Mouse (Mus musculus): ENCODE measurements around the gene Pms1. TPM values are rescaled to one million over a fixed set of nuclear protein-coding genes. Genes with fewer than 3 reads are reported as not detected.
A peak's percentile ranks its signal among the peaks of the same experiment; 100 is the strongest.
"Not testable (repeated sequence)": the region's sequence is repeated elsewhere in the genome, so short reads cannot be mapped to it uniquely, and the experiment has no call there.

Pms1 gene
- 17.0 and 21.6 TPM in 2 replicates for polyA plus RNA-seq (2014; fragmentation: Nextera tagmentation; extraction: Ambion mirVana)

DNA sequence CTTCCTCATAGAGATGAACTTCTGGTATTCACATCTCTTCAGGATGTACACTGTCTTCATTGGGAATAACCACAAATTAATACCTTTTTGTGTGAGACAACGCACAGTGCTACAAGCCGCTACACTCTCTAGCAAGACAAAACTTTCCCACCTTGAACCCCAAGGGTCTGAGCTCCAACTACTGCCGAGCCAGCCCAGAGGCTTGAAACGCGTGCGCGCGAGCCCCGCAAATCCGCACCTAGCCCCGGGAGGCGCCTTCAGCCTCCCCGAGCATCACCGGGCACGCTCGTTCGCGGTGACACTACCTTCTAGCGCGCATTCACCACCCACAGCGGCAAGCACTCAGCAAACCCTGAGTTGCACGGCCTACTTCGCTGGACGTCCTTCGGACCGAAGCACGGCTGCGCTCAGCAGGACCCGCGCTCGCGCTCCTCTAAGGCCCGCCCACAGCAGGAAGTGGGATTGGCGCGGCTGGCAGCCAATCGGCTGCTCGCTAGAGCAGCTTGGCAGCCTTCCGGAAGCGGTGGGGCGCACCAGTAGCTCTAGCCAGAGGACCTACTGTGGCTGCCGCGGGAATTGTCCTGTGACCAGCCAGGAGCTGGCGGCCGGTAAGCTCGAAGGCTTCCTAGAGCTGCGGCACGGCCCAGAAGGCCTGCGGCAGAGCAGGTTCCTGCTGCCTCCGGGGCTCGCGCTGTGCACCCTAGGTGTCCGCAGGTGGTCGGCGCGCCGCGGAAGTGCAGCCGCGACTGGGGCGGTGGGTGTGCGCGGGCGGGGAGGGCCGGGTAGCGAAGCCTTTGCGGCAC lies at the start of gene Pms1, which contains the start of the genes Ormdl1 and Gm28778:
TSS of gene Pms1 (minus strand) at position 438 of the 803 bp plus-strand sequence.
TSS of gene Ormdl1 (plus strand) at position 515 of the 803 bp plus-strand sequence.
TSS of gene Gm28778 (plus strand) at position 531 of the 803 bp plus-strand sequence.
- H3K9ac ChIP-seq: peak within 1 kb of the TSS; percentile 84
- peak within 1 kb of the TSS; percentile 90 for H3K27ac ChIP-seq (ENCODE audit: low read depth)
- H3K36me3 ChIP-seq (ENCODE audit: insufficient read depth): 0 out of 2 replicates have a peak, but pooled peaks cover 3% of the 10 kb centered on the region
- H3K4me3 ChIP-seq (ENCODE audit: low read depth, low read length): peak within 1 kb of the TSS; percentile 74
- H3K4me2 ChIP-seq: peak within 1 kb of the TSS; percentile 72
- H3K4me1 ChIP-seq (ENCODE audit: insufficient read depth): no peaks in the 10 kb centered on the region
- no peaks in the 10 kb centered on the region for H3K27me3 ChIP-seq (ENCODE audit: insufficient read depth, low read length)
- DNase-seq (peak; percentile 98), ATAC-seq (ENCODE audit: insufficient read depth) (peak; percentile 100)
- WGBS: under 1% methylated on average over 66 of the region's 66 CpGs
- no peaks in the 10 kb centered on the region for H3K9me3 ChIP-seq (ENCODE audit: low read depth, low read length)
- no peak; the same call in 1 of the 2 replicates for TF ChIP-seq CTCF (IDR thresholded peaks at IDR 0.05; ENCODE audit: low read depth)

DNA sequence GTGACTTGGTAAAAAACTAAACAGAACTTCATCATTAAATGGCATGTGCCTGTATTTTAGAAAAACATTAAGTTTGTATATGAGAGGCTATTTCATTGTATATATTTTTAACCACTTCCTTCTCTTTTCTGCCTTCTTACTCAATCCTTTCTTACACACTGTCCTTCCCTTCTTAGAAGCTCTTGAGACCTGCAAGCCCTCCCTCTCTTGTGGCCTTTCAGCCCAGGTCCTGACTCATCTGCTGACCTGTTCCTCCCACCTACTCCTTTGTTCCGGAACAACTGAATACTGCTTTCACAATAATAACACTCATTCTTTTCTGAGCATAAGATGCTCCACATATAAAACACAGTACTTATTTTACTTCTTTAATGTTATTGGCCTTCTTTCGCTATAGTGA lies 44.3 kb upstream of the Pms1 start:
- Histone ChIP-seq H3K9me3 (ENCODE audit: low read depth, low read length) (no peaks in the 10 kb centered on the region; the same call in 1 of the 2 replicates), H3K36me3 (ENCODE audit: insufficient read depth) (peaks cover 34% of the 10 kb centered on the region), H3K27me3 (ENCODE audit: insufficient read depth, low read length) (no peaks in the 10 kb centered on the region), H3K4me3 (ENCODE audit: low read depth, low read length) (no peak overlapping the region), H3K27ac (ENCODE audit: low read depth) (no peak overlapping the region), H3K4me2 (no peak overlapping the region), H3K4me1 (ENCODE audit: insufficient read depth) (no peaks in the 10 kb centered on the region), H3K9ac (no peak overlapping the region)
- no peak for DNase-seq
- WGBS: 99% methylated on average over 2 of the region's 2 CpGs
- no peak for TF ChIP-seq CTCF (IDR thresholded peaks at IDR 0.05; ENCODE audit: low read depth)
- ATAC-seq (ENCODE audit: insufficient read depth): no peak

DNA sequence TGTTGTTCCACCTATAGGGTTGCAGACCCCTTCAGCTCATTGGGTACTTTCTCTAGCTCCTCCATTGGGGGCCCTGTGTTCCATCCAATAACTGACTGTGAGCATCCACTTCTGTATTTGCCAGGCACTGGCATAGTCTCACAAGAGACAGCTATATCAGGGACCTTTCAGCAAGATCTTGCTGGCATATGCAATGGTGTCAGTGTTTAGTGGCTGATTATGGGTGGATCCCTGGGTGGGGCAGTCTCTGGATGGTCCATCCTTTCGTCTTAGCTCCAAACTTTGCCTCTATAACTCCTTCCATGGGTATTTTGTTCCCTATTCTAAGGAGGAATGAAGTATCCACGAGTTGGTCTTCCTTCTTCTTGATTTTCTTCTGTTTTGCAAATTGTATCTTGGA lies 40.6 kb upstream of the Pms1 start:
- ATAC-seq (ENCODE audit: insufficient read depth); H3K9me3 ChIP-seq (ENCODE audit: low read depth, low read length); H3K4me2 ChIP-seq; H3K4me1 ChIP-seq (ENCODE audit: insufficient read depth); H3K4me3 ChIP-seq (ENCODE audit: low read depth, low read length); H3K27me3 ChIP-seq (ENCODE audit: insufficient read depth, low read length); H3K9ac ChIP-seq; DNase-seq; H3K27ac ChIP-seq (ENCODE audit: low read depth): not testable (repeated sequence)
- 64% methylated on average over 2 of the region's 2 CpGs for WGBS
- H3K36me3 ChIP-seq (ENCODE audit: insufficient read depth): peaks cover 11% of the 10 kb centered on the region

DNA sequence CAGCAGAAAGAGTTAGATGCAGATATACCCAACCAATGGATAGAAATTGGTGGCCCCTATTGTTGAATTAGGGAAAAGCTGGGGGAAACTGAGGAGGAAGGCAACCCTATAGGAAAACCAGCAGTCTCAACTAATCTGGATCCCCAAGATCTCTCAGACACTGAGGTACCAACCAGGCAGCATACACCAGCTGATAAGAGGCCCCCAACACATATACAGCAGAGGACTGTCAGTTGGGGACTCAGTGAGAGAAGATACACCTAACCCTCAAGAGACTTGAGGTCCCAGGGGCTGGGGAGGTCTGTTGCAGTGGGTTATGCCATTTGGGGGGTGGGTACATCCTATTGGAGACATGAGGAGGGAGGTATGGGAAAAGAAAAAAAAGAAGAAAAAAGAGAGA lies 38.6 kb upstream of the Pms1 start:
- DNase-seq (no peak), ATAC-seq (ENCODE audit: insufficient read depth) (no peak)
- Histone ChIP-seq H3K9ac (no peak overlapping the region), H3K9me3 (ENCODE audit: low read depth, low read length) (no peaks in the 10 kb centered on the region), H3K36me3 (ENCODE audit: insufficient read depth) (no peaks in the 10 kb centered on the region), H3K27ac (ENCODE audit: low read depth) (no peak overlapping the region), H3K4me3 (ENCODE audit: low read depth, low read length) (no peak overlapping the region), H3K4me2 (no peak overlapping the region), H3K4me1 (ENCODE audit: insufficient read depth) (no peaks in the 10 kb centered on the region), H3K27me3 (ENCODE audit: insufficient read depth, low read length) (no peaks in the 10 kb centered on the region)
- no peak for TF ChIP-seq CTCF (IDR thresholded peaks at IDR 0.05; ENCODE audit: low read depth)

DNA sequence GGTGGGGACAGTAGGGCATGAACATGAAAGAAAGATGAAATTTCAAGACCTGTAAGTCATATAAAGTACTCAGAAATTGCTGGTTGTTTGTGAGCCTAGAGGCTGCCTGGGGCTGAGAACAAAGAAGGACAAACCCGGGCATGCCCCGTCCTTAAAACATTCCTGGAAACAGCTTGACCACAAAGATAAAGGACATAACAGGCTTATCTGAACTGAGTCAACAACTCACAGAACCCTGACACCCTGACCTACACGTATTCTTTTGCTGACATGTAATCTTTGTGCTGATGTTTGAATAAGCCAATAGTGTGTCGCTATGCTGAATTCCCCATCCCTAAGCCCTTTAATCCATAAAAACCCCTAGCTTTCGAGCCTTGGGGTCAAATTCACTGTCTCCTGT lies 36.7 kb upstream of the Pms1 start:
- not testable (repeated sequence) for DNase-seq; H3K27me3 ChIP-seq (ENCODE audit: insufficient read depth, low read length); H3K9me3 ChIP-seq (ENCODE audit: low read depth, low read length); H3K4me2 ChIP-seq; H3K27ac ChIP-seq (ENCODE audit: low read depth); H3K4me1 ChIP-seq (ENCODE audit: insufficient read depth); H3K4me3 ChIP-seq (ENCODE audit: low read depth, low read length); H3K9ac ChIP-seq; H3K36me3 ChIP-seq (ENCODE audit: insufficient read depth); ATAC-seq (ENCODE audit: insufficient read depth)
- 59% methylated on average over 5 of the region's 5 CpGs for WGBS

DNA sequence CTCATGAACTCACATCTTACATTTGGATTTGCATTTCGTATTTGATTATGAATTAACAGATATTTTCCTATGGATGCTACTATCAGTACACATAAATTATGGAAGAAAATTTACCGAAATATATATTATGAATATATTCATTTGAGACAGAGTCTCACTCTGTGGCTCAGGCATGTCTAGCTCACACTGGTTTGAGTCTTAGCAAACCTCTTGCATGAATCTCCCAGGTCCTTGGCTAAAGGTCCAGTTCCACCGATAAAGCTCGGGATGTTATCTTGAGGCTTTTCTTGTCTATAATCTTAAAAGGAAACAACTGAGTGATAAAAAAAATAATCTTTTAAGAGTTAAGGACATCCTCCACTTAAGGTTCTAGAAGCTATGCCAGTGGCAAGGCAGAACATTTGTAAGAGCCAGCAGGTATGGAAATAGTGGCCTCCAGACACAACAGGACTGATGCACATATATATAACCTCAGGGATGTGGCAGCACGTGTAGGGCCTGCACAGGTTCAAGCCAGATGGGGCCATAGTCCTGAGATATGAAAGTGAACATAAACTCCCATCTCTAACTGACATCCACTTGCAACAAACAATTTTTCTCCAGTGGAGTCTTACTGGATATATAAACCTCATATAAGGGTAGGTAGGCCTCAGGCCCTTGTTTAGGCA lies 28.1 kb upstream of the Pms1 start:
- no peak for ATAC-seq (ENCODE audit: insufficient read depth)
- no peak overlapping the region for H3K27ac ChIP-seq (ENCODE audit: low read depth)
- no peak for DNase-seq
- H3K27me3 ChIP-seq (ENCODE audit: insufficient read depth, low read length): no peaks in the 10 kb centered on the region
- no peak overlapping the region for H3K4me2 ChIP-seq
- H3K4me1 ChIP-seq (ENCODE audit: insufficient read depth): no peaks in the 10 kb centered on the region
- whole genome bisulfite sequencing: 88% methylated on average over 5 of the region's 5 CpGs
- no peak overlapping the region for H3K9ac ChIP-seq
- no peaks in the 10 kb centered on the region for H3K9me3 ChIP-seq (ENCODE audit: low read depth, low read length)
- TF ChIP-seq CTCF (IDR thresholded peaks at IDR 0.05; ENCODE audit: low read depth): no peak
- H3K4me3 ChIP-seq (ENCODE audit: low read depth, low read length): no peak overlapping the region
- H3K36me3 ChIP-seq (ENCODE audit: insufficient read depth): peaks cover 14% of the 10 kb centered on the region

DNA sequence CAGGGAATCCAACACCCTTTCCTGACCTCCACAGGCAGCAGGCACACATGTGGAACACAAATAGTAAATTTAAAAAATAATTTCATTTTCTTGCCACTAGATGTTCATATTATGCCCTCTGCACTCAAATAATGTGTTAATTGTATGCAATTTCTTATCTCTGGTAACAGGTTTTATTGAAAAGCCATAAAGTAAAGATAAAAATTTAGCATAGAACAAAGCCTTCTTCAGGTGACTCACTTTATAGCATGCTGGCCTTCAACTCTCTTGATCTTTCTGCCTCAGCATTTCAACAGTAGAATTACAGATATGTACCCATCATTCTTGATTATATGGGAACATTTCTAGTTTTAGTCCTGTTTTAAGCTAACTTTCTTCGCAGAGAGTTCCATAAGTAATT lies 27.5 kb upstream of the Pms1 start:
- H3K4me2 ChIP-seq: no peak overlapping the region
- no peaks in the 10 kb centered on the region for H3K9me3 ChIP-seq (ENCODE audit: low read depth, low read length)
- H3K4me1 ChIP-seq (ENCODE audit: insufficient read depth): no peaks in the 10 kb centered on the region
- H3K9ac ChIP-seq: no peak overlapping the region
- no peak for TF ChIP-seq CTCF (IDR thresholded peaks at IDR 0.05; ENCODE audit: low read depth)
- H3K36me3 ChIP-seq (ENCODE audit: insufficient read depth): peaks cover 15% of the 10 kb centered on the region
- ATAC-seq (ENCODE audit: insufficient read depth) (no peak), DNase-seq (no peak)
- no peak overlapping the region for H3K27ac ChIP-seq (ENCODE audit: low read depth)
- H3K27me3 ChIP-seq (ENCODE audit: insufficient read depth, low read length): no peaks in the 10 kb centered on the region
- 100% methylated on average over 1 of the region's 1 CpGs for WGBS
- H3K4me3 ChIP-seq (ENCODE audit: low read depth, low read length): no peak overlapping the region

All from lung, embryonic 14.5 days (tissue).